Mouse (Mus musculus) heart, adult 2 months (tissue): ENCODE data around the gene Hal.

Source experiments
- CTCF ChIP-seq: fragments of 200-600 bp; IDR thresholded peaks from 2 replicates; pipeline ENCODE4 v1.8.1; 2022; ENCODE audit warnings: antibody characterized with exemption, mild to moderate bottlenecking, moderate library complexity
- EP300 ChIP-seq: fragments of 200-500 bp; IDR thresholded peaks from 2 replicates; pipeline ENCODE4 v1.6.1; 2011; ENCODE audit warnings: low read depth, low read length, control low read depth; ENCODE audit not compliant: insufficient read depth
- POLR2A ChIP-seq: fragments of 200-500 bp; IDR thresholded peaks from 2 replicates; pipeline ENCODE4 v1.6.1; 2011; ENCODE audit warnings: mild to moderate bottlenecking, low read depth, low read length, control low read depth; ENCODE audit not compliant: insufficient read depth

- no peak for TF ChIP-seq POLR2A
- no peak for TF ChIP-seq EP300
- TF ChIP-seq CTCF = no peak
Measured at GRCm38 (mm10) chr10:93517754-93518153, 29.2 kb downstream of the Hal start.
